Mouse (Mus musculus) kidney, adult 2 months (tissue): ENCODE results near the gene Hacd3.

Source experiments
- CTCF ChIP-seq: fragments of 200-500 bp; conservative IDR thresholded peaks from 2 replicates; pipeline ENCODE4 v1.5.1; 2011; ENCODE audit warnings: low read depth, mild to moderate bottlenecking, control low read depth, low read length, moderate library complexity, mixed read lengths; ENCODE audit not compliant: insufficient read depth, insufficient read length
- POLR2A ChIP-seq: fragments of 200-500 bp; IDR thresholded peaks from one replicate; pipeline ENCODE4 v1.6.1; 2011; ENCODE audit warnings: low read depth, low read length, control low read depth

DNA sequence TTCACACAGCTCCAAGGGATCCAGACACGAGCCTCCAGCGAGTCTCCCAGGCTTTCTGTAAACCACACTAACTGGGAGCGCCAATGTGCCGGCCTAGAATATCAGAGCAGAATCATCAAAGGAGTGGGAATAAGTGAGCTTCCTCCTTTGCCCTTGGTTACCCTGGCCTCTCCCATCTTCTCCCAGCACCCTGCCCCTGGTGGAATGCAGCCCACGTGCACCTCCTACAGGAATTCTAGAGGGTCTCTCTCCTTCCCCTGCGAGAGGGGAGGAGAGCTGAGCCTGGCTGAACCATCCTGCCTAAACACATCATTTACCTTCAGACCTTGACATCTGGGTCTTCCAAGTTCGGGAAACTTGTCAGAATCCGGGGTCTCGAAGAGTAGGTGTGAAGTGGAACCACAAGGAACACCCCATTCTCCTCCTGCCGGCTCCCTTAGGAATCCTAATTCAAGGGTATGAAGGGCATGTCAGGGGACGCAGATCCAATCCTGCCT lies 70.3 kb downstream of the Hacd3 start, which contains the start of gene Slc24a1:
- TF ChIP-seq CTCF (no peak), POLR2A (no peak)
